Mouse (Mus musculus) intestine, embryonic 14.5 days (tissue): ENCODE results near the gene Eef1akmt3. TPM values are rescaled to one million over a fixed set of nuclear protein-coding genes. Genes with fewer than 3 reads are reported as not detected.

ENCODE experiments used
- ATAC-seq: fragments of 200-750 bp; cut with Nextera tagmentation; replicated peaks from 2 replicates; pipeline ENCODE4 v1.8.0; 2017; ENCODE audit warnings: low read depth, moderate number of reproducible peaks, moderate TSS enrichment, moderate library complexity; ENCODE audit not compliant: low FRiP score, low TSS enrichment
- DNase-seq: peaks from one replicate; pipeline ENCODE4 v3.0.0-alpha.2; 2018; ENCODE audit warnings: low spot score
- H3K27ac ChIP-seq: fragments of 300-500 bp; sonication (generic); 2 replicates; pipeline ENCODE4 v1.5.1; 2014; ENCODE audit warnings: low read depth, mild to moderate bottlenecking, control low read depth
- H3K27me3 ChIP-seq: fragments of 300-500 bp; sonication (generic); replicated peaks from 2 replicates; pipeline ENCODE4 v1.6.1; 2014; ENCODE audit warnings: low read length, control low read depth; ENCODE audit not compliant: control insufficient read depth, insufficient read depth
- H3K36me3 ChIP-seq: fragments of 300-500 bp; sonication (generic); 2 replicates; pipeline ENCODE4 v1.6.1; 2014; ENCODE audit warnings: low read length, control low read depth; ENCODE audit not compliant: control insufficient read depth, insufficient read depth
- H3K4me1 ChIP-seq: fragments of 300-500 bp; sonication (generic); replicated peaks from 2 replicates; pipeline ENCODE4 v1.6.1; 2014; ENCODE audit warnings: low read length, control low read depth, mixed read lengths; ENCODE audit not compliant: control insufficient read depth, insufficient read depth
- H3K4me2 ChIP-seq: fragments of 300-500 bp; sonication (generic); 2 replicates; pipeline ENCODE4 v1.6.1; 2014; ENCODE audit warnings: low read length
- H3K4me3 ChIP-seq: fragments of 300-500 bp; sonication (generic); 2 replicates; pipeline ENCODE4 v1.5.1; 2014; ENCODE audit warnings: low read depth, low read length, control low read depth, mixed read lengths
- H3K9ac ChIP-seq: fragments of 300-500 bp; sonication (generic); 2 replicates; pipeline ENCODE4 v1.6.1; 2014; ENCODE audit warnings: mild to moderate bottlenecking, low read length
- H3K9me3 ChIP-seq: fragments of 300-500 bp; sonication (generic); 2 replicates; pipeline ENCODE4 v1.6.1; 2016; ENCODE audit warnings: low read length, control low read depth; ENCODE audit not compliant: control insufficient read depth
- WGBS: fragments of 180-500 bp; shearing (Covaris S2); extraction: QIAGEN DNeasy Blood & Tissue Kit; methylation state at CpG from one replicate; pipeline ENCODE4 v1.1.7; 2014; 5-methylcytosine and 5-hydroxymethylcytosine counted together
- polyA plus RNA-seq: library from polyadenylated mRNA; unstranded; fragments of >200 nt; fragmentation: Nextera tagmentation; extraction: Ambion mirVana; gene quantifications from 2 replicates; pipeline ENCODE4 v1.2.1, GENCODE M21; 2014

Gene Eef1akmt3
- polyA plus RNA-seq: 0.31 and 0.50 TPM in 2 replicates

DNA sequence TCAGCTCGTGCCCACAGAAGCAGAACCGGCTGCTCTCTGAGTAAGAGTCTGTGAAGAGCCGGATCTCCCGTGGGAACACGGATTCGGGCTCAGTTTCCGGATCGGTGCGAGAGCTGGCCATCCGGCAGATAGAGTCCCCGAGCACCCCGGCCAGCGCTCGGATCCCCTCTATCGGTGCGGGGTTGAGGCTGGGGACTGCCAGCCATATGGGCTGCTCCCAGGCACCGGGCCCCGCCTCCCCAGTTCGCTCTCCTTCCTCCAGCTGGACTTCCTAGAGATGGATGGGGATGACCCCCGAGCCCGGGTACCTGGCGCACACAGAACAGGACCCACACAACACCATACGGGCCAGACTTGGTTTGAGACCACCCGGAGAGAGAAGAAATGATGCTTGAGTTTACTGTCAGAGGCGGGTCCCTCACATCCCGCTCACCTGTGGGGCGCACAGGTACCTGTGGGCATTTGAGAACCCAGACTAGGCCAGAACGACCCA is at the start of gene Eef1akmt3, which contains the start of gene Mettl1:
TSS of gene Eef1akmt3 (minus strand) at position 240 of the 493 bp plus-strand sequence.
TSS of gene Mettl1 (plus strand) at position 141 of the 493 bp plus-strand sequence.
- Histone ChIP-seq H3K9me3 (no peaks in the 10 kb centered on the region), H3K27ac (peak within 1 kb of the TSS; percentile 48; the same call in 1 of the 2 replicates), H3K4me3 (peak within 1 kb of the TSS; percentile 65), H3K27me3 (peaks cover 10% of the 10 kb centered on the region; the same call in 1 of the 2 replicates), H3K4me2 (peak within 1 kb of the TSS; percentile 99), H3K36me3 (peaks cover 13% of the 10 kb centered on the region; the same call in 1 of the 2 replicates), H3K4me1 (peaks cover 8% of the 10 kb centered on the region), H3K9ac (peak within 1 kb of the TSS; percentile 59)
- DNase-seq (no peak), ATAC-seq (peak; percentile 69)
- under 1% methylated on average over 28 of the region's 28 CpGs for WGBS

DNA sequence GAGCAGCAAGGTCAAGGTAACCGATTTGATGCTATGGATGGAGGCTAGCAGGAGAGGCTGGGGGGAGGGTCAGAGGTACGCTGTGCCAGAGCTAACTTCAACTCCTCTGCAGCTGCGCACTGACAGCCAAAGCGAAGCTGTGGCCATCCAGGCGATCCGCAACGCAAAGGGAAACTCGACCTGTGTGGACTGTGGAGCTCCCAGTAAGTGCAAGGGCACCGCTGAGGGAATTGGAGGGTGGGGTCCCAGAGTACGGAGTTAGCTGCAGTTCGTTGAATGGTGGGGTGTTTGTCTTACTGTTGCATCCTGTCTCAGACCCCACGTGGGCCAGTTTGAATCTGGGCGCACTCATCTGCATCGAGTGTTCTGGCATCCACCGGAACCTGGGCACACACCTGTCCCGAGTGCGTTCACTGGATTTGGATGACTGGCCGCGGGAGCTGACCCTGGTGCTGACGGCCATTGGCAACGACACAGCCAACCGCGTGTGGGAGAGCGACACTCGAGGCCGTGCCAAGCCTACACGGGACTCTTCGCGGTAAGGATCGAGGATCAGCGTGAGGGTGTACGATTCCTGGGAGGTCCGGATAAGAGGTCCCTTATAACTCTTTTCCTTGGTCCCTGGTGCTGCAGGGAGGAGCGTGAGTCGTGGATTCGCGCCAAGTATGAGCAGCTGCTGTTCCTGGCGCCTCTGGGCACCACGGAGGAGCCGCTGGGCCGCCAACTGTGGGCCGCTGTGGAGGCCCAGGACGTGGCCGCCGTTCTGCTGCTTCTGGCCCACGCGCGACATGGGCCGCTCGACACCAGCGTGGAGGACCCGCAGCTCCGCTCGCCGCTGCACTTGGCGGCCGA is 49.5 kb upstream of the Eef1akmt3 start:
- no peak overlapping the region for H3K27ac ChIP-seq
- peak overlapping the region; percentile 20 for H3K4me2 ChIP-seq
- no peak overlapping the region for H3K9ac ChIP-seq
- peak; percentile 78 for DNase-seq
- WGBS: 9% methylated on average over 57 of the region's 57 CpGs
- ATAC-seq: no peak
- peaks cover 65% of the 10 kb centered on the region for H3K27me3 ChIP-seq
- no peak overlapping the region for H3K4me3 ChIP-seq
- H3K36me3 ChIP-seq: peaks cover 2% of the 10 kb centered on the region; the same call in 1 of the 2 replicates
- no peaks in the 10 kb centered on the region for H3K4me1 ChIP-seq
- no peaks in the 10 kb centered on the region for H3K9me3 ChIP-seq

DNA sequence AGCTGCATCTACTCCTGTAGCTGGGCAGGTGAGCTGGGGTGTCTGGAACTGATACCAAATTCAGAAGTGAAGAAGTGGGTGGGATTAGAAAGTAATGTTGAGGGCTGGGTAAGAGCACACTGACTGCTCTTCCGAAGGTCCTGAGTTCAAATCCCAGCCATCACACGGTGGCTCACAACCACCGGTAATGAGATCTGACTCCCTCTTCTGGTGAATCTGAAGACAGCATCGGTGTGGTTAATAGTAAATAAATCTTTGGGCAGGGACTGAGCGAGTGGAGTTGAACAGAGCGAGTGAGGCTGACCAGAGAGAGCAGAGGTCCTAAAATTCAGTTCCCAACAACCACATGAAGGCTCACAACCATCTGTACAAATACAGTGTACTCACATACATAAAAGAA is 44.3 kb upstream of the Eef1akmt3 start:
- 70% methylated on average over 6 of the region's 6 CpGs for WGBS

DNA sequence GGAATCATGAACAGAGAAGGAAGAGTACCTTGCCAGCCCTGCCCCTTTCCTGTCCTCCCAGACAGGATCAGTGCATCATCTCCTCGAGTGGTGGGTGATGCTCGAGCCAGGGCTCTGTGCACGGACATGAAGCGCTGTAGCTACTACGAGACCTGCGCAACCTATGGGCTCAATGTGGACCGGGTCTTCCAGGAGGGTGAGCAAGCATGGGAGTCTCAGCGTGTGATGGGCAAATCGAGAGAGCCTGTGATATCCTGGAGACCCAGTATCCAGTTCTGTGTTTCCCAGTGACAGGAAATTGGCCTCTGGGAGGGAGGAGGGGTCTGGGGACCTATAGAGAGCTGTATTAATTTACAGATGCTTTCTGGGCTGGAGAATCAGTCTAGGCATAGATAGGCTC is 43.7 kb upstream of the Eef1akmt3 start:
- peaks cover 17% of the 10 kb centered on the region for H3K4me1 ChIP-seq
- ATAC-seq (no peak), DNase-seq (no peak)
- peaks cover 70% of the 10 kb centered on the region for H3K27me3 ChIP-seq
- H3K9ac ChIP-seq: no peak overlapping the region
- no peak overlapping the region for H3K4me3 ChIP-seq
- H3K9me3 ChIP-seq: no peaks in the 10 kb centered on the region
- 75% methylated on average over 9 of the region's 9 CpGs for WGBS
- H3K36me3 ChIP-seq: no peaks in the 10 kb centered on the region
- no peak overlapping the region for H3K4me2 ChIP-seq
- no peak overlapping the region for H3K27ac ChIP-seq

More for the DNA sequence above, 44.3 kb upstream of the Eef1akmt3 start:
- Histone ChIP-seq H3K4me2 (no peak overlapping the region), H3K4me3 (no peak overlapping the region), H3K36me3 (no peaks in the 10 kb centered on the region), H3K4me1 (peaks cover 15% of the 10 kb centered on the region), H3K27me3 (peaks cover 70% of the 10 kb centered on the region), H3K27ac (no peak overlapping the region), H3K9ac (no peak overlapping the region), H3K9me3 (no peaks in the 10 kb centered on the region)
- ATAC-seq (no peak), DNase-seq (no peak)

DNA sequence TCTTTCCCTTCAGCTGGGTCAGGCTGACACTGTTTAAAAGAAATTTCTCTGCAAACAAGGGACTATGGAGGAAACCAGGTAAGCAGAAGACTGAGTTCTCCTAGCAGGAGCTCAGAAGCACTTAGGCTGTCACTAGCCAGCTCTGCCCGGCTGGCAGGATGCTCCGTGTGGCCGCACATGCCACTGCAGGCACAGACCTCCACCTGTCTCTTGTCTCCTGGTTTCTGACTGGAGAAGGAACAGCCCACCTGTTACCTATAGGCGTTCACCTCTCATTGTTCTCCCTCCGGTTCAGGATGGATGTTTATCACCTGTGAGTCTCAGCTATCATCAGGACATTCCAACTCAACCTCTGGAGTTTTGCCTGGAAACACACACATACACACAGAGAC is 42.6 kb upstream of the Eef1akmt3 start:
- peaks cover 70% of the 10 kb centered on the region for H3K27me3 ChIP-seq
- no peak for DNase-seq
- ATAC-seq: no peak
- H3K4me3 ChIP-seq: no peak overlapping the region
- no peak overlapping the region for H3K9ac ChIP-seq
- WGBS: 35% methylated on average over 5 of the region's 5 CpGs
- H3K4me1 ChIP-seq: peaks cover 24% of the 10 kb centered on the region
- H3K27ac ChIP-seq: no peak overlapping the region
- no peaks in the 10 kb centered on the region for H3K36me3 ChIP-seq
- no peaks in the 10 kb centered on the region for H3K9me3 ChIP-seq
- H3K4me2 ChIP-seq: no peak overlapping the region

DNA sequence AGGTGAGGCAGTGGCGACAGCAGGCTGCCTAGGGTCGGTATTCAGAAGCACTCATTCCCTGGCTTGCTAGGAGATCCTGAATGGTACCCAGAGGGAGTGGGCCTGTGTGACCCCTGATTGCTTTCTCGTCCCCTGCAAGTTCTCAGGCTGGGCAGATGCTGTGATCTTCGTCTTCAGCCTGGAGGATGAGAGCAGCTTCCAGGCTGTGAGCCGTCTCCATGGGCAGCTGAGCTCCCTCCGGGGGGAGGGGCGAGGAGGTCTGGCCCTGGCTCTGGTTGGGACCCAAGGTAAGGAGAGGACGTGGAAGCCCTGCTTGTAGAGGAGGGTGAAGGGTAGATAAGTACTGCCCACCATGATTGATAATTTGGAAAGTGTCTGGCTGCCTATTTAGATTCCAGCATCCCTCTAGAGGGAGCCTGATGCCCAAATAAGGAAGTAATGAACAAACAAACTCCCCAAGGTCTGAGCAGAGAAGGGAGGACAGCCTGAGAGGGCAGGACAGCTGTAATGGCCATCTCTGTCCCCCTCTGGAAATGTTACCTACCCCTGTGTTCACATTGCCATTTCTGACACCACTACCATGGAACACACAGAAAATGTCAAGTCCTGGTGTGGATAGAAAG is 42.1 kb upstream of the Eef1akmt3 start:
- no peak overlapping the region for H3K27ac ChIP-seq
- H3K4me2 ChIP-seq: no peak overlapping the region
- no peaks in the 10 kb centered on the region for H3K36me3 ChIP-seq
- no peak overlapping the region for H3K9ac ChIP-seq
- DNase-seq (no peak), ATAC-seq (no peak)
- H3K4me3 ChIP-seq: no peak overlapping the region
- WGBS: 27% methylated on average over 8 of the region's 8 CpGs
- H3K27me3 ChIP-seq: peaks cover 74% of the 10 kb centered on the region
- H3K4me1 ChIP-seq: peaks cover 24% of the 10 kb centered on the region
- H3K9me3 ChIP-seq: no peaks in the 10 kb centered on the region

DNA sequence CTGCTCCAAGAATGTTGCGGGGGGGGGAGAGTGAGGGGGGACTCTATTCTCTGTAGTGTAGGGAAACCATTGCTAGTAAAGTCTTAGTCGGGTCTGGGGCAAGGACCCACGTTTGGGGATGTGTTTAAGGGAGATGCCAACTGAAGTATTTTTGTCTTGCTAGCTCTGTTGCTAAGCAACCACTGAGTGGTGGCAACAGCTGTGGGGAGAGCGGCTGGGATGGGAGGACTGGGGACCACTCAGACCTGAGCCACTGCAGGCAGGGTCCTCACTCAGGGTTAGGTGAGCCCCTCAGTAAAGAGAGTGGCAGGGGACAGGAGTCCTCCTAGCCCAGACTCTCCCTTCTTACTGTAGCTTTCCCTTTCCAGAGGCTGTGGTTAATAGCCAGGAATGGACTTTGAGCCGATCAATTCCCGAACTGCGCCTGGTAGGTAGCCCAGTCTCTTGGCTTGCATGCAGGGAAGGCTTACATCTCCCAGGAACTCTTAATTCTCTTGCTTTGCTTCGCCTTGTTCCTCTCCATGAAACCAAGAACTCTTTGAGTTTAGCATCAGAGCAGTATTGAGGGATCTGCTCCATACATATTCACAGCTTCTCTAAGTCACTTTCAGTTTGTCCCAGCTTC is 40.8 kb upstream of the Eef1akmt3 start:
- no peak for ATAC-seq
- Histone ChIP-seq H3K27me3 (peaks cover 77% of the 10 kb centered on the region), H3K9ac (no peak overlapping the region)

More for the DNA sequence above, 40.8 kb upstream of the Eef1akmt3 start:
- H3K36me3 ChIP-seq: no peaks in the 10 kb centered on the region
- peak overlapping the region; percentile 17 for H3K4me3 ChIP-seq
- no peak for DNase-seq
- 26% methylated on average over 8 of the region's 8 CpGs for WGBS
- H3K4me1 ChIP-seq: peaks cover 27% of the 10 kb centered on the region
- no peaks in the 10 kb centered on the region for H3K9me3 ChIP-seq
- no peak overlapping the region for H3K27ac ChIP-seq
- peak overlapping the region; percentile 50; the same call in 1 of the 2 replicates for H3K4me2 ChIP-seq
